Mouse (Mus musculus): ENCODE measurements around the gene Scnm1. TPM values are rescaled to one million over a fixed set of nuclear protein-coding genes. Genes with fewer than 3 reads are reported as not detected.

Scnm1 gene
- polyA plus RNA-seq (2015; fragmentation: Nextera tagmentation; extraction: Ambion mirVana) = 63.0 and 63.5 TPM in 2 replicates

- DNase-seq (ENCODE audit: low spot score) (peak; percentile 99), ATAC-seq (replicated peaks; ENCODE audit: low FRiP score, low read depth) (peak; percentile 88)
- H3K4me1 ChIP-seq (replicated peaks; ENCODE audit: insufficient read depth, low read length) = peaks cover 12% of the 10 kb centered on the region
- no peaks in the 10 kb centered on the region for H3K9me3 ChIP-seq (replicated peaks; ENCODE audit: low read length)
- peak within 1 kb of the TSS; percentile 67 for H3K4me2 ChIP-seq (ENCODE audit: low read length)
- 0 out of 2 replicates have a peak, but pooled peaks cover 4% of the 10 kb centered on the region for H3K36me3 ChIP-seq (ENCODE audit: insufficient read depth, low read length)
- no peaks in the 10 kb centered on the region for H3K27me3 ChIP-seq (ENCODE audit: insufficient read depth, low read length)
- under 1% methylated on average over 20 of the region's 20 CpGs for WGBS
- peak; percentile 16; the same call in 1 of the 2 replicates for TF ChIP-seq CTCF (IDR thresholded peaks at IDR 0.05; ENCODE audit: low read depth)
- peak within 1 kb of the TSS; percentile 46 for H3K4me3 ChIP-seq (replicated peaks; ENCODE audit: low read depth, low read length)
- H3K27ac ChIP-seq = peak within 1 kb of the TSS; percentile 72
- H3K9ac ChIP-seq (ENCODE audit: low read depth, low read length) = peak within 1 kb of the TSS; percentile 63
Measured at GRCm38 (mm10) chr3:95133680-95134101, at the start of gene Scnm1, which contains the start of gene Lysmd1. Scnm1 (minus strand) TSS chr3:95134011. Lysmd1 (plus strand) TSS chr3:95134088.

DNA sequence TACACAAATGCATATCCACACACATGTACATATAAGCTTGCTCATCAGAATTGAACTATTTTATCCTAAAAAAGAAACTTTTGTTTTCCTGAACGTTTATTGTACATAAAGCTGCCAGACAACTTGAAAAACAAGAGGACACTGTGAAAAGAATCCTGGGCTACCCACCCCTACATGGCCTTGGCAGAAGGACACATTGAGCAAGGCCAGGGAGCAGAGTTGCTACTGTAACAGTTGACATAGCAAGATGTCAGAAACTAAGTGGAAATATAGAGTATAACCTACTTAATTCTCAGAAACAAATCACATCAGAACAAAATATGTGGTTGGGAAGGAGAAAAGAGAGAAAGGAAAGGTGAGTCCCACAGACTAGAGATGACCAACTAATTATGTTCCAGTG is 48.0 kb upstream of the Scnm1 start:
- Histone ChIP-seq H3K27me3 (ENCODE audit: insufficient read depth, low read length) (no peaks in the 10 kb centered on the region), H3K4me1 (replicated peaks; ENCODE audit: insufficient read depth, low read length) (no peaks in the 10 kb centered on the region), H3K36me3 (ENCODE audit: insufficient read depth, low read length) (peaks cover 17% of the 10 kb centered on the region), H3K9me3 (replicated peaks; ENCODE audit: low read length) (no peaks in the 10 kb centered on the region), H3K9ac (ENCODE audit: low read depth, low read length) (no peak overlapping the region), H3K4me2 (ENCODE audit: low read length) (no peak overlapping the region), H3K27ac (no peak overlapping the region), H3K4me3 (replicated peaks; ENCODE audit: low read depth, low read length) (no peak overlapping the region)
- WGBS = 63% methylated on average over 1 of the region's 1 CpGs
- ATAC-seq (replicated peaks; ENCODE audit: low FRiP score, low read depth) (no peak), DNase-seq (ENCODE audit: low spot score) (no peak)
- TF ChIP-seq CTCF (IDR thresholded peaks at IDR 0.05; ENCODE audit: low read depth) = no peak

DNA sequence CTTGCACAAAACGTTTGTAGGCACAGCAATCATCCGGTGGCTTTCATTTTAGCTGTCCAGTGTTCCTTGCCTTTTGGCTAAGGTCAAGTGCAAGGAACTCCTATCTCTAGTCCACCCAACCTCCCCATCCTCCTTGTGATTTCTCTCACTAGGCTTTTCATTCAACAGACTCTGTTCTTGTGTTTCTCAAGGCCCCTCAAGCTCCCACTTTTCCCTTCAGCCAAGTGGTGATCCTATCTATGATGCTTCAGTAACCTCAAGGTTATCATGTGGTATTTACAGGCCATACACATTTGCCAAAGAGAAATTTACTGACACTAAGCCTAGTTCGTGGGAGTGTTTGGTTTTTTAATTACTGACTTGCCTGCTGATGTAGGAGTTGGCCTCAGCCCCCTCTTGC is 46.1 kb upstream of the Scnm1 start:
- no peak for ATAC-seq (replicated peaks; ENCODE audit: low FRiP score, low read depth)
- Histone ChIP-seq H3K4me2 (ENCODE audit: low read length) (no peak overlapping the region), H3K9me3 (replicated peaks; ENCODE audit: low read length) (no peaks in the 10 kb centered on the region), H3K27ac (no peak overlapping the region), H3K27me3 (ENCODE audit: insufficient read depth, low read length) (no peaks in the 10 kb centered on the region), H3K36me3 (ENCODE audit: insufficient read depth, low read length) (0 out of 2 replicates have a peak, but pooled peaks cover 2% of the 10 kb centered on the region), H3K9ac (ENCODE audit: low read depth, low read length) (no peak overlapping the region), H3K4me3 (replicated peaks; ENCODE audit: low read depth, low read length) (no peak overlapping the region), H3K4me1 (replicated peaks; ENCODE audit: insufficient read depth, low read length) (no peaks in the 10 kb centered on the region)
- DNase-seq (ENCODE audit: low spot score) = no peak
- no peak for TF ChIP-seq CTCF (IDR thresholded peaks at IDR 0.05; ENCODE audit: low read depth)
- 53% methylated on average over 3 of the region's 3 CpGs for WGBS

DNA sequence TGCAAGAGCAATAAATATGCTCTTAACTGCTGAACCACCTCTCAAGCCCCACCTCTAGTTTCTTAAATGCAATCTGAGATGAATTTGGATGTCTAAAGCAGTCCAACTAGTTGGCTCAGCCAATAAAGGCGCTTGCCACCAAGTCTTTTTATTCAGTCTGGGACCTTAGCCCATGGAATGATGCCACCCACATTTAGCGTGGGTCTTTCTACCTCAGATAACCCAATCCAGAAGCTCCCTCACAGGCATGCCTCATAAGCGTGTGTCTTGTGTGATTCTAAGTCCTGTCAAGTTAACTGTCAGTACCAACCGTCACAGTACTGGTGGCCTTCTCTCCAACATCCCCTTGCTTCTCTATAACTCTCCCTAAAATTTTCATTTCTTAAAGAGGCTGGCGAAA is 45.1 kb upstream of the Scnm1 start:
- Histone ChIP-seq H3K4me2 (ENCODE audit: low read length) (no peak overlapping the region), H3K36me3 (ENCODE audit: insufficient read depth, low read length) (no peaks in the 10 kb centered on the region), H3K9ac (ENCODE audit: low read depth, low read length) (no peak overlapping the region), H3K9me3 (replicated peaks; ENCODE audit: low read length) (no peaks in the 10 kb centered on the region), H3K4me3 (replicated peaks; ENCODE audit: low read depth, low read length) (no peak overlapping the region), H3K27ac (no peak overlapping the region), H3K4me1 (replicated peaks; ENCODE audit: insufficient read depth, low read length) (no peaks in the 10 kb centered on the region), H3K27me3 (ENCODE audit: insufficient read depth, low read length) (no peaks in the 10 kb centered on the region)
- 87% methylated on average over 5 of the region's 5 CpGs for WGBS
- TF ChIP-seq CTCF (IDR thresholded peaks at IDR 0.05; ENCODE audit: low read depth) = no peak
- no peak for ATAC-seq (replicated peaks; ENCODE audit: low FRiP score, low read depth)
- DNase-seq (ENCODE audit: low spot score) = no peak

DNA sequence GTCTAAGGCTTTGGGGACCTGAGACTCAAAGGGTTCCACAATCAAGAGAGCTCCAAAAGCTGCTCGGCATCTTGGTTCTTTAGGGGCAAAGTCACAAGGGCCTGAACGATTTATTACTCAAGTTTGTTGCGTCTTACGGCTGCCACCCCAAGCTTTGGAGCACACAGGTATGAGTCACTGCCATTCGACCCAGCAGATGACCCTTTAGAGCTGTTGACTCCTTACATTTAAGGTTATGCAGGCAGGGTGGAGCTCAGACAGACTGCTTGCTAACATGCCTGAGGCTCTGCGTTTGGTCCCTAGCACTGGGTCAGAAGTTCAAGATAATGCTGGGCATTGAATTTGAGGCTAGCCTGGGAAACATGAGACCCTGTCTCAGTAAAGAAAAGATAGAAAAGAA is 43.8 kb upstream of the Scnm1 start:
- Histone ChIP-seq H3K4me3 (replicated peaks; ENCODE audit: low read depth, low read length) (no peak overlapping the region), H3K9me3 (replicated peaks; ENCODE audit: low read length) (no peaks in the 10 kb centered on the region), H3K4me2 (ENCODE audit: low read length) (no peak overlapping the region), H3K4me1 (replicated peaks; ENCODE audit: insufficient read depth, low read length) (no peaks in the 10 kb centered on the region; the same call in 1 of the 2 replicates), H3K36me3 (ENCODE audit: insufficient read depth, low read length) (no peaks in the 10 kb centered on the region), H3K27me3 (ENCODE audit: insufficient read depth, low read length) (peaks cover 5% of the 10 kb centered on the region; the same call in 1 of the 2 replicates), H3K27ac (no peak overlapping the region), H3K9ac (ENCODE audit: low read depth, low read length) (no peak overlapping the region)
- WGBS = 47% methylated on average over 6 of the region's 6 CpGs
- no peak for ATAC-seq (replicated peaks; ENCODE audit: low FRiP score, low read depth)
- TF ChIP-seq CTCF (IDR thresholded peaks at IDR 0.05; ENCODE audit: low read depth) = no peak
- no peak for DNase-seq (ENCODE audit: low spot score)

- H3K27me3 ChIP-seq (ENCODE audit: insufficient read depth, low read length) = peaks cover 16% of the 10 kb centered on the region
- DNase-seq (ENCODE audit: low spot score) (no peak), ATAC-seq (replicated peaks; ENCODE audit: low FRiP score, low read depth) (no peak)
- H3K4me3 ChIP-seq (replicated peaks; ENCODE audit: low read depth, low read length) = no peak overlapping the region
- H3K4me2 ChIP-seq (ENCODE audit: low read length) = no peak overlapping the region
- H3K9me3 ChIP-seq (replicated peaks; ENCODE audit: low read length) = no peaks in the 10 kb centered on the region
- WGBS = 86% methylated on average over 3 of the region's 3 CpGs
- H3K4me1 ChIP-seq (replicated peaks; ENCODE audit: insufficient read depth, low read length) = no peaks in the 10 kb centered on the region; the same call in 1 of the 2 replicates
- no peak overlapping the region for H3K27ac ChIP-seq
- 0 out of 2 replicates have a peak, but pooled peaks cover 3% of the 10 kb centered on the region for H3K36me3 ChIP-seq (ENCODE audit: insufficient read depth, low read length)
- H3K9ac ChIP-seq (ENCODE audit: low read depth, low read length) = no peak overlapping the region
- TF ChIP-seq CTCF (IDR thresholded peaks at IDR 0.05; ENCODE audit: low read depth) = no peak
Measured at GRCm38 (mm10) chr3:95176500-95176899, 42.7 kb upstream of the Scnm1 start.
